Mouse (Mus musculus) cerebellum, adult 11 months (tissue): ENCODE measurements at regions not wholly inside any gene's neighbourhood (a gene's known extent, or its start where the extent isn't known, plus 50 kb on each side); places are given as distances from the start of the nearest gene placed in this dataset.
A peak's percentile ranks its signal among the peaks of the same experiment; 100 is the strongest.

Experiments used
- DNase-seq: peaks from one replicate; pipeline ENCODE4 v3.0.0; 2022

- no peak for DNase-seq
These were observed 190.6 kb upstream of the Tapt1 start for GRCm38 (mm10) chr5:44416844-44417589.

- no peak for DNase-seq
These were observed 188.0 kb upstream of the Tapt1 start for GRCm38 (mm10) chr5:44414441-44414840.

DNA sequence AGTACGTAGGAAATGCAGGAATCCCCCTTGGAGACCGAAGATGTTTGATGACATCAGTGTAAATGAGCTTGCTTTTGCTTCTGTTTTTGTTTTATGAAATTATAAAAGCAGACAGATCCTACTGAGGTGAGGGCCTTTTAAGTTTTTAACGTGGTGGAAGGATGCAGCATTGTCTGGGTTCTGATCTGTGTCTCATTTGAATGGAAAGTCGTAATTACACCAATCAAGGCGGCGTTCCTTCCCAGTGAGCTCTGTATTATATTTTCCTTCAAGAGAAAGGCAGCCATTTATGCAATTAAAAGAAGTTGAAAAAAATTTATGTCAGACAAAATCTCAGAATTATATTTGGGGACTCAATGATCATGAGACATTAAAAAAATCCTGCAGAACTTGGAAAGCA lies 176.9 kb upstream of the Tapt1 start:
- DNase-seq: no peak

DNA sequence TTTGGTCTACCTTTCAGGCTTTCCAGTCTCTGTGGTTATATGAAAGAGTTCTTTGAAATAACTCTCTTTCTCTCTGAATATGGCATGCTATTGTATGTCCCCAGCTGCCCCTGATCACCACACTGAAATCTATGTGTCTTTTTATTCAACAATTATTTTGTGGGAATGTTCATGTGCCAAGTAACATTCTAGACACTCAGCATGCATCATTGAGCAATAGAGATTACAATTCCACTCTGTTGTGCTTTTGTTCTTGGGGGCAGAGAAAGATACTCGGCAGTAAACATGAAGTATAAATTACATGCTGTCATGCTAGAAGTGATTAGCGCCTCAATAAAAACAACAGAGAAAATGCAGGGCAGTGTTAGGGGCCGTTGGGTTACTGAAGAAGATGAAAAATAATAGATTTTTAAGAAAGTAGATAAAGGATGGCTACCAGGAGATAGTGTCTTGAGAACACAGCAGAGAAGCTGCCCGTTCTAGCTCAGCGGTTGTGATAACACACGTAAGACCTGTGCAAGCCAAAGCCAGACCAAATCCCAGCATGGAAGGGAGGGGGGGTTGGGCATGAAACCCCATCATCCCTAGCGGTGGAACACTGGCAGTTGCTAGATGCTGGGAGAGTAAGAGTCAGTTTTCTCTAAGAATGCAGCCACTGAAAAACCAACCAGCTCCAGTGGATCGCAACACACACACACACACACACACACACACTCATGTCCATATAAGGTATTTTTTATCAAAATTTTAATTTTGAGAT lies 174.3 kb upstream of the Tapt1 start:
- DNase-seq: no peak

DNA sequence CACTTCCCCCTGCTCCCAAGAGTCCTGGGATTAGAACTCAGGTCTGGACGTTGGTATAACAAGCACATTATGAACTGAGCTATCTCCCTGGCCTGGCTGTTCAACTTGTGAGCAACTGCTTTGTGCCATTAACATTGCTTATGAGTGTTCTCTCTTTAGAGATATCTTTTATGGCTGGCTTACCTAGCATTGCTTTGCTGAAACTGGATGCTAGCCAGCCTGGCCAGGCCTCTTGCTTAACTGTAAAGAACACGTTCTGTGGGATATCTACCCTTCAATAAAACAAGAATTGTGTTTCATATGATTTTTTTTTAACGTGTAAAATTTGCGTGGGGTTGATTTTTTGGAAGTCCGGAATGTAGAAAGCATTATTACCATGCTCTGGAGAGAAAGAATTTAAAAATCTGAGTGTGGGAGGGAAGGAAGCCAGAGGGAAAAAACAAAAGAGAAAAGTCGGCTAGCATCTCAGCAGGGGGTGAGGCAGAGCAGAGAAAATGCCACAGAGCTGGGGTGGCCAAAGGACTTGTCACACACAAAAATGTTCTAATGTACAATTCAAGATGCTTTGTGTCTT lies 160.9 kb upstream of the Tapt1 start:
- DNase-seq: no peak

GRCm38 (mm10) chr5:44386176-44386575 lies 159.8 kb upstream of the Tapt1 start:
- DNase-seq: no peak

GRCm38 (mm10) chr5:44383049-44383448 lies 156.6 kb upstream of the Tapt1 start:
- DNase-seq: no peak

DNA sequence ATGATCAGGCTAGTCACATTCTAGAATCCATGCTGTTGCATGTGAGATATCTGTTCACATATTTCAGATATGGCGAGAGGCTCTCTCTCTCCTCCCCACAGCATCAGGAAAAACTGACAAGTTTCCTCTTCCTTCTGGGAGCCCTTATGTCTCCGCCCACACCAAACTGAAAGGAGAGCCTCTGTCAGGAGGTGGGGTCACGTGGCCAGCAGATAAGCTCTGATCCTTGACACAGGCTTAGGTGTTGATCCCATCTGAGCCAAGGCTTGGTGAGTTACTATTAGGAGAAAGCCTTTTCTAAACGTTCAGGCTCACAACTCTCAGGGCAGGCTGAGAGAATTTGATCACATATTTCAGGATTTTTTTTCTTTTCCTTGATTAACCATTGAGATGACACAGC lies 143.6 kb upstream of the Tapt1 start:
- no peak for DNase-seq

- no peak for DNase-seq
These were observed 125.9 kb upstream of the Tapt1 start for GRCm38 (mm10) chr5:44352324-44352723.

DNA sequence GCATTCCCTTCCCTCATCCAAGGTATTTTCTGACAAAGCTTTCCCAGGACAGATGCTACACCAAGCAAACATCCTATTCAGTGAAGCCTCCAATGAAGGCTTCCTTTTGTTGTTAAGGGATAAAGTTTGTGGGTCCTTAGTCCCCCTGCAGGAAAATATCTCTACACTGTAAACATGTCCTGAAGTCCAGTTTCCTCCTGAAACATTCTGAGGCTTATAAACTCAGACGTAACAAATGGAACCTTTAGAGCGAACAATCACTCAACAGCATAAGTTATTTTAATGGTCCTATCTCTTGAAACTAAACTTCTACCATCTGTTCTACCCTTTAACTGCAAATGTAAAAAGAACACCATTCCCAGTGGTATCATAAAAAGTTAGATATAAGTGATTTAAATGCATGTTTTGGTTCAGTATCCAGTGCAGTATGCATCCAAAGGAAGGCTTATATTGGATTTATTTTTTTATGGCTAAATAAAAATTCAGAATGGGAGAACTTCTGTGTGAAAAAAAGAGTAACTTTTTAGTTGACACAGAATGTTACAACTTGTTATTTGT lies 115.1 kb upstream of the Tapt1 start:
- no peak for DNase-seq

DNA sequence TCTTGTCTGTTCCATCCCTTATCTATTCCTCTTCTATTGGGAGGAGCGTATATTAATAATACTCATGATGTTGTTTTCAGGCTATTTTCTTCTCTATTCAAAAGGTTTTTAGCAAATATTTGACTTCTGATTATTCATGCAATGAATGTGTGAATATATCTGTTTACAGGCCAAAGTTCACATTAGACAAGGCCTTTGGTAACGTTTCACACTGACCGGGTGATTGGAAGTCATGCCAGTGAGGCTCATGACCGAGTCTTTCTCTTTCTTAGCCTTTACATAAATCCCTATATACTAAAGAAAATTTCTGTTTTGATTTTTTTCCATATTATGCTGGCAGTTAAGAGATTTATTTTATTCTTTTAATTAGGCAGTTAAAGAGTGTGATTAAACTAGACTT lies 112.2 kb upstream of the Tapt1 start:
- no peak for DNase-seq

GRCm38 (mm10) chr5:44335756-44336155 lies 109.3 kb upstream of the Tapt1 start:
- no peak for DNase-seq

GRCm38 (mm10) chr5:44319626-44320025 lies 93.2 kb upstream of the Tapt1 start:
- no peak for DNase-seq

DNA sequence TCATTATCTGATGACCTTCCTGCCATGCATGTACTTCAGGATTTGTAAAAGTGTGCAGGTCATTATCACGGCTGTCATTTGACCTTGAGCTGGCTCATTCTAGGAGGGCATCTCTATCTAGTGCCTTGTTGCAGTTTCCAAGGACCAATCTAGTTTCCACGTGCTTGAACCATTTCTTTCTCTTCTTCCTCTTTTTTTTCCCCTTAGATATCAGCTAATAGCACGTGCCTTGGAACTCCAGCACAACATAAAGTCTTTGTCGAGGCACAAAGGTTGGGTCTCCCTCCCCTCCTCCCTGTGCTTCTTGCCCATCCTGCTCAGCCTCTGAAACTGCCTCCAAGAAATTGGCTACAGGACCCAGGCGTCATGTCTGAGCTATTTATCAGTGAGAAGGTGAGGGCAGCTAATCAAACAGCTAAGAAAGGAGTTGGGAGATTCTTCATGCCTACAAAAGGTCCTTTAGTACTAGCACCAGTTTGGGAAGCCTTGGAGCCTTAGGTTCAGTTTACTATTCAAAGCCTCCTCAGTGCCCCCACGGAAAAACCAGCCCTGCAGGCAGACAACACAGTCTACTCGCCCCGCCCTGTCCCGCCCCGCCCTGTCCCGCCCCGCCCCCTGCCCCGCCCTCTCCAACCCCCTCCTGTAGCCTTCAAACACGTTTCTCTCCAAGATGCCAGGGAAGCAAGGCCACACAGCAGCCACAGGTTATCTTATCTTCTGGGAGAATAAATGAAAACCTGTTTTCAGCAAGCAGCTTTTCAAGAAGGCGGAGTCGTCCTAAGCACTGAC lies 80.5 kb upstream of the Tapt1 start:
- no peak for DNase-seq

- DNase-seq: peak; percentile 28
These were observed 77.7 kb upstream of the Tapt1 start for GRCm38 (mm10) chr5:44303886-44304855.

GRCm38 (mm10) chr5:44284384-44284783 lies 58.0 kb upstream of the Tapt1 start:
- DNase-seq: peak; percentile 46
